Mouse (Mus musculus) megakaryocyte, embryonic 14.5 days (primary cell): ENCODE measurements at regions not wholly inside any gene's neighbourhood (a gene's known extent, or its start where the extent isn't known, plus 50 kb on each side); places are given as distances from the start of the nearest gene placed in this dataset.

Experiments
- FLI1 ChIP-seq: IDR thresholded peaks from 2 replicates; pipeline ENCODE4 v1.6.1; 2012; ENCODE audit warnings: low read length, inconsistent platforms, mixed read lengths
- GATA1 ChIP-seq: IDR thresholded peaks from 3 replicates; pipeline ENCODE4 v1.6.1; 2012; ENCODE audit warnings: mixed read lengths, low read length, inconsistent platforms, borderline replicate concordance

GRCm38 (mm10) chr10:21755717-21756116 is 126.3 kb upstream of the Sgk1 start:
- TF ChIP-seq GATA1 (no peak), FLI1 (no peak)
